Mouse (Mus musculus): Measurements from ENCODE around the gene Rbm26. TPM values are rescaled to one million over a fixed set of nuclear protein-coding genes. Genes with fewer than 3 reads are reported as not detected.

The Rbm26 gene
- total RNA-seq (2021): 10 to 100 TPM; 57.8 to 63.7 TPM

DNA sequence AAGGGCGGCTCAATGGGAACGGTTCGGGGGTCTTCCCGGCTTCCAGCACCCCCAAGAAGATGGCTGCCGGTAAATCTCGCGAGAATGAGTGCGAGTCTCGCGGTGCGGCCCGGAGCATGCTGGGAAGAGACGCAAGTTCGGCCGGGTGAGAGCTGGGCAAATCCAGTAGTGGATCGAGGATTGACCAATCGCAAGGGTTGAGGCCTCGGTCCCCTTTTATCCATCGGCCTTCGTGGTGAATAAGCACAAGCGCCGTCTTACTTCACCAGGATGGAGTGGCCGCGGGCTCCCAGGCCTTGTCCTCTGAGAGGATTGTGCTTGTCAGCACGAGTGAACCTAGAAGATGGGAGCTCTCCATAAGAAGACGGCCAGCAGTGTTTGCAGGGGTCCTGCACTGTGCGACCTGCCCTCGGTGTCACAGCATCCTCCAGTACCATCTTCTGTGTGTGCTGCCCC lies at the start of gene Rbm26:
TSS of gene Rbm26 (minus strand) at position 90 of the 456 bp plus-strand sequence.
- DNase-seq: peak; percentile 94

DNA sequence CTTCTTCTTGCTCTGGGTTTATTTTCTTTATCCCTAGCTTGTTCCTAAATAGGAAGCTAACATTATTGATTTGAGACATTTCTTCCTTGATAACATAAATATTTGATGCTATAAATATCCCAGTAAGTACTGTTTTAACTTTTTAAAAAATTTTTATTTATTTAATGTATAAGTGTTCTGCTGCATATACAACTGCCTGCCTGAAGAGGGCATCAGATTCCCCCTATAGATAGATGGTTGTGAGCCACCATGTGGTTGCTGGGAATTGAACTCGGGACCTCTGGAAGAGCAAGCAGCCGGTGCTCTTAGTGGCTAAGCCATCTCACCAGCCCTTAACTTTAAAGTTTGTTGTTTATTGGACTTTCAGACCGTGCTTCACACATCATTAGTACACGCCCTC lies 48.7 kb upstream of the Rbm26 start:
- no peak for DNase-seq

- no peak for DNase-seq
Measured at GRCm38 (mm10) chr14:105222240-105222639, 45.1 kb upstream of the Rbm26 start.

DNA sequence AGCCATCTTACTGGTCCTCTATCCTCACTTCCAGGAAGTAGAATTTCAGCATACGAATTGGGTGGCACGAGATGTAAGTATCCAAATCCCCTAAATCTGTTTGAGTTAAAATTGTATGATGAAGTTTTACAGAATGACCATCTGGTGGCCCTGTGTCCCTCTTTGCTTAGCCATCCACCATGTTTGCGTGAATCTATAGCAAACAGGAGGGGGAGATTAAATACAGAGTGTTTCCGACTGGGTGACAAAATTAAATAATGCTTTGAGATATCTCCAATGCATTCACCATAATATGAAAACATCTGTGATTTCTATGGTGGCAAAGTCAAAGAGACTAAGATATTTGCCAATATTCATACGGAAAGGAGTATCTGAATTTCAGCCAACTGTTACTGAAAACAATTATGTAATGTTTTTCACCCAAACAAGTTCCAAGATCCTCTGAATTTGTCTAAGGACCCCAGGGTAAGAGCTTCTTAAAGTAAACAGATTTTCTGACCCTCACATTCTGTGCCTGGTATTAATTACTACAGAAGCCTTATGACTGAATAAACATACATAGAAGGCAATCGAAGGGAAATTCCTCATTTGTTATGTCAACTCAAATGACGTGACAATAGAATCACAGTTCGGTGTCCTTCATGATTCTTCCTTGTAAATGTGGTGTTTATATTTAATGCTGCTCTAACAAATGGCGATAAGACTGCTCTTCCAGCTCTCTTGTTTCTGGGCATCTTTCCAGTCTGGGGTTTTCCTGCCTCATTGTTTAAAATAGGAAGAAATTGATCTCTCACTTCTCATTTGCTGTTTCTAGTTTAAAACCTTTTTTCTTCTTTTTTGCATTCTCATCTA lies 42.6 kb upstream of the Rbm26 start:
- DNase-seq: no peak

- DNase-seq: no peak
Measured at GRCm38 (mm10) chr14:105198401-105198800, 21.3 kb upstream of the Rbm26 start.

DNA sequence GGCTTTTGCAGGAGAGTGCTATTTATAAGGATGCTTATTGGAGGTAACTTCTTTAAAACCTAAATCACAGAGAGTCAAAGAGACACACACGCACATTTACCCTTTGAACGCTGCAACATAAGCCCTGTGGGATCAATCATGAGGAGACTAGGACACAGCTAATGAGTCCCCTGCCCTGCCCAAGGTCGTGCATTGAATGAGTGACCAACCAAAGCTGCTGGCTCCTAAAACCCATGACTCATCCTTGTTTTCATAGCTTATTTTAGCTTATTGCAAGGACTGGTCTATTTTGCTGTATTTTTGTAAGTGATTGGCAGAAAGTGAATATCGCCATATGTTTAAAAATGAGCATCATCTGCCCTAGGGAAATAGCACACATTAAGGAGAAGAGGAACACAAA lies 17.6 kb upstream of the Rbm26 start:
- no peak for DNase-seq

DNA sequence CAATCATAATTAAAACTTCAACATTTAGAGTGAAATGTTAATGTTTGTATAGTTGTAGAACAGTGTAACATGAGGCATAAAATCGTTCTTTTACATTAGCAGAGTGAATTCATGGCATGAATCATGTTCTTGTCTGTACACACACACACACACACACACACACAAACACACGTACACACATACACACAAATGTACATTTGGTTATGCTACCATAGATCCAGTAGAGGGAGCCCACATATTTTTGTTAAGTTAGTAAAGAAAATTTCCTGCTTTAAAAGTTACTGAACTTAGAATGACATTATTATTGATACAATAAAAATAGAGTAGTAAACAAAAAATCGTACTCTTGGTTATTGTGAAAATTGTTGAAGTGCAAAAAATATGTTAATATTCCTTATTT lies 7.7 kb upstream of the Rbm26 start:
- DNase-seq: no peak

DNA sequence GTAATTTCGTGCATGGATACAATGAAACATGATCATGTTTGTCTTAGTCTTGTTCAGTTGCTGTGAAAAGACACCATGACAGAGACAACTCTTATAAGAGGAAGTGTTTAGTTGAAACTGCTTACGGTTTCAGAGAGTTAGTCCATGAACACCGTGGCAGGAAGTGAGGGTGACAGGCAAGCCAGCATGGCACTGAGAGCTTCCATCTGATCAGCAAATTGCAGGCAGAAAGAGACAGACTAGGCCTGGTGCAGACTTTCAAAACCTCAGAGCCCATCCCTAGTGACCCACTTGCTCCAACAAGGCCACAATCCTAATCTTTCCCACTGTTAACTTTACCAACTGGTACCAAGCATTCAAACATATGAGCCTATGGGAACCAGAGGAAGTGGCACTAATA lies 5.7 kb upstream of the Rbm26 start:
- no peak for DNase-seq

GRCm38 (mm10) chr14:105179733-105180132 lies 2.6 kb upstream of the Rbm26 start:
- DNase-seq: no peak

- no peak for DNase-seq
Measured at GRCm38 (mm10) chr14:105178996-105179395, 1.9 kb upstream of the Rbm26 start.

DNA sequence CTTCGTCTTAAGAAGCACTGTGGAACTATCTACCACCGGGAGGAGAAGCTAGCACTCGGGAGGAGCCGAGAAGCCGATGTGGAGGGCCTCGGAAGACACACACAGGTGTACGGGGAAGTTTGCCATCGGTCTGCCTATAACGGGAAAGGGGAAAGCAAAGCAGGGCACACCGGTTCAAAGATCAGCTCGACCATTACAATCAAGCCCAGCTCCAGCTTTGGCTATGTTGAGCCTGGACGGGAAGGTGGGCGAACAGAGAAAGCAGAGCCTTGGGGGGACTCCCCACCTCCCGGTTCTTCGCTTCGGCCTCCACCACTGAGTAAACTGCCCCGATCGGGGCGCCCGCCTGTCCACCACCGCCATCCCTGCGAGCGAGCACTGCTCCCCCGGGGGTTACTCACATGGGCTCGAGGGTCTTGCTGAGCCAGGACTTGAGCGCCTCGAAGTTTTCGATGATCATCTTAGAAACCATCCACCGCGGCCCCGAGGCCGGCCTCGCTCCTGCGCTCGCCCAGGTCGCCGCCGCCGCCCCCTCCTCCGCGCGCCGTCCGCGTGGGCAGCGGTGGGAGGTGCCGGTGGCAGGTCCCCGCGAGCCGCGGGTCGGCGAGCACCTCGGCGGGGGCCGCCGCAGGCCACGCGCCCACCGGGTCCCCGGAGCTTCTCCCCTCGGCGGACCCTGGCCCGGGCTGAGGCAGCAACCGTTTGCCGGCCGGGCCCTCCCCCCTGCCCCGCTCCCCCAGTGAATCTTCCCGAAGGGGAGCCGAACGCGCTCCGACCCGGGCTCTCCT lies 552 bp downstream of the Rbm26 start:
- peak in 1 of 2 experiments; percentile 42 for DNase-seq

- no peak for DNase-seq
Measured at GRCm38 (mm10) chr14:105167181-105167580, 9.9 kb downstream of the Rbm26 start.

DNA sequence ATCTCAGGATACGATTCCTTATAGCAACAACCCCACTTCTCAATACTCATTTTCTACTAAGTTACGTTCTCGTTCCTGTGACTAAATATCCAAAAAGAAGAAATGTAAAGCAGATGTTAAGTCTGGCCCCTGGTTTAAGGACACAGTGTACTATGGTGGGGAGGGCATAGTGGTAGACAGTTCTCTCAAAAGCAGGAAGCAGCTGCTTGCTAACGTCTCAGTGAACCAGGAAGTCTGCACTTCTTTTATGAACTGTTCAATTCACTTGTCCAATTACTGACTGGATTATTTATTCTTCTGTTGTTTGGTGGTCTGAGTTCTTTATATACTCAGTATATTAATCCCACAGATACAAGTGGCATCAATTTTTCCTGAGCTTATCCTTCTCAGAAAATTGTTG lies 12.3 kb downstream of the Rbm26 start:
- DNase-seq: no peak

DNA sequence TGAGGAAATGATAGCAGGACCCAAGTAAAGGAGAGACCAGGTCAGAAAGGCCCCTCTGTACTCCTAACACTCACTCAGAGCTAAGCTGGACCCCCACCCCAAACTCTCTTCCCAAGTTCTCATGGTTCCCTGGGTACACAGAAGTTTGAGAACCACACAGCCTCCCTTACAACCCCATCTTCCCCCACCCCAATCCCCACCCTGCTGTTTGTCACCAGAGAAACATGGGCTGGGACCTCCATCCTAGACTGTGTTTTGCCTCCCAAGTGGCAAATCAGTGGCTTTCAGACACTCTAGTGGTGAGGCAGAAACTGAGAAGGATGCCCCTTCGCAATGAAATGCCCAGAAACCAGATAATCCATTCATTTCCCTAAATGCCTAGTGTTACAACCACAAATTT lies 15.8 kb downstream of the Rbm26 start:
- no peak for DNase-seq

DNA sequence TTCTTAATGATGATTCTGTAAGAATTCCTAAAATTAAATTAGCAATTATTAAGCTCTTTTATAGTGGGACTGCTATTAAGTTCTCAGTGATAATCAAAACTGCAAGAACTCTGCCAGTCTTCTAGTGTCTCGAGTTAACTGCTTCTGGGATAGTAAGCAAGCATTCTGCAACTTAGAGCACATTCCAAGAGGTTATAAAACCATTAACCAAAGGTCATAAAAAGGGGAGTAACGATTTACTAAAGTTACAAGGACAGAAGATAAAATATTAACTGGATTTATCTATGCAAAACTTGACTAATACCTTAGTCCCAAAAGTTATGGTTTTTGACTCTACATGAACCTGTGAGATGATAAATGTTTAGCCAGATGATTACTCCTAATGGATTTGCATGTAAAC lies 18.6 kb downstream of the Rbm26 start:
- DNase-seq: no peak

DNA sequence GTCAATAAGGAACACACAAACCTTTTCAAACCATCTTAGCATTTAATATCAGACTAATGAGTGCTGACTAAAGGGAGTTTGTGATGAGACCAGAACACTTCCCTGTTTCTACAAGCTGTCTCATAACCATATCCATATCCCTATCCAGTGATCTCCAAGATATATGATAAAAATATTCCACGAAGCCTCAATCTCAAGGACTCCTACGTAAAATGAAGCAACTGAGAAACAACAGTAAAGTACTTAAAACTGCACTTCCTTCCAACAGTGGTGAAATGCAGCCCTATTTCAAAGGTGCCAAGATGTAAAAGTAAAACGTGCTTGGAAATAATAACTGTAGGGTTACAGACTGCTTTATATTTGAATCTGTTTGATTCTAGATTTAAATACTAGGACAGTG lies 43.1 kb downstream of the Rbm26 start:
- DNase-seq: no peak

- DNase-seq: no peak
Measured at GRCm38 (mm10) chr14:105127715-105128385, 49.3 kb downstream of the Rbm26 start.

GRCm38 (mm10) chr14:105124513-105124912 lies 52.6 kb downstream of the Rbm26 start:
- no peak for DNase-seq

- no peak for DNase-seq
Measured at GRCm38 (mm10) chr14:105115402-105115801, 61.7 kb downstream of the Rbm26 start.

DNA sequence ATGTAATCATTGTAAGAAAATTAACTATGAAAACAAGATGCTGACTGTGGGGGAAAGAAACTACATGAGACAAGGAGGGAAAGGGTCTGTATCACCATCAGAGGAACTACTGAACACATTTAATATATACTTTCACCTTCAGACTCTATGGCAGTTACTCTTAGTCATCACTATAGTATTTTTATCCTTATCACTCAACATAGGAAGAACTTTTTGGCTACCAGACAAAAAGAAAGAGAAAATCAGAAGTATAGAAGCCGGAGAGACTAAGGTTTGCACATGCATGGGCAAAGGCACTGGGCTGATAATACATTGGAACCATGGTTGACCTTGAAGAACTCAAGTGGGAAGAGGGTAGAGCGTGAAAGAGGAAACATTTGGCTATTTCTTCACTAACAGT lies 70.9 kb downstream of the Rbm26 start:
- DNase-seq: no peak

GRCm38 (mm10) chr14:105098861-105099260 lies 78.3 kb downstream of the Rbm26 start:
- DNase-seq: no peak

GRCm38 (mm10) chr14:105096221-105096620 lies 80.9 kb downstream of the Rbm26 start:
- no peak for DNase-seq

DNA sequence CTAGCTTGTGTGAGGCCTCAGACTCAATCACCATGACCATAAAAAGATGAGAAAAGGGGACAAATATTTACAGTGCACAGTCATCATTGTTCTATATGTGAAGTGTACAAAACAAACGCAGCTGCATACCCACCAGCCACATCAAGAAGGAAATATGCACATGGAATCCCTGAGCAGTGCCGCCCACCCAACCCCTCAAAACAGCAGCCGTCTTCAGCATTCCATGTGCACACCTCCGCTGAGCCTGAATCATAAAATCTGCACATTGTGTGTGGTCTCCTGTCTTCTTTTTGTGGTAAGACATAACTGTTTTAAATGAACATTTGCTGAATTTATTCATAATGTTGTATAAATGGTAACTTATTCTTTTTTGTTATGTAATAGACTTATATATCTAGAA lies 90.1 kb downstream of the Rbm26 start:
- DNase-seq: no peak

Data from layer of hippocampus, postnatal 36 days (tissue).